Mouse (Mus musculus) testis, adult 2 months (tissue): ENCODE data around the gene Antxr2. TPM values are rescaled to one million over a fixed set of nuclear protein-coding genes. Genes with fewer than 3 reads are reported as not detected.
A peak's percentile ranks its signal among the peaks of the same experiment; 100 is the strongest.

Experiments used
- H3K27ac ChIP-seq: fragments of 200-500 bp; 2 replicates; pipeline ENCODE4 v1.5.1; 2012; ENCODE audit warnings: low read depth, low read length; ENCODE audit not compliant: control insufficient read depth, insufficient read depth
- H3K27me3 ChIP-seq: fragments of 200-500 bp; 2 replicates; pipeline ENCODE4 v1.6.1; 2012; ENCODE audit warnings: mild to moderate bottlenecking, low read length, moderate library complexity; ENCODE audit not compliant: control insufficient read depth, insufficient read depth
- H3K36me3 ChIP-seq: fragments of 200-500 bp; 2 replicates; pipeline ENCODE4 v1.6.1; 2012; ENCODE audit warnings: mild to moderate bottlenecking, low read length; ENCODE audit not compliant: control insufficient read depth, insufficient read depth
- H3K4me1 ChIP-seq: fragments of 200-500 bp; 2 replicates; pipeline ENCODE4 v1.6.1; 2012; ENCODE audit warnings: low read length; ENCODE audit not compliant: control insufficient read depth, insufficient read depth
- H3K4me3 ChIP-seq: fragments of 200-500 bp; 2 replicates; pipeline ENCODE4 v1.5.1; 2012; ENCODE audit warnings: low read depth, mild to moderate bottlenecking, low read length, moderate library complexity, mixed read lengths; ENCODE audit not compliant: control insufficient read depth
- CTCF ChIP-seq: fragments of 200-500 bp; IDR thresholded peaks from 2 replicates; pipeline ENCODE4 v1.5.1; 2012; ENCODE audit warnings: low read depth, mild to moderate bottlenecking, inconsistent platforms, low read length, moderate library complexity; ENCODE audit not compliant: control insufficient read depth, insufficient read depth, insufficient replicate concordance
- POLR2A ChIP-seq: fragments of 200-500 bp; IDR thresholded peaks from 2 replicates; pipeline ENCODE4 v1.6.1; 2012; ENCODE audit warnings: low read depth, mild to moderate bottlenecking, inconsistent platforms, low read length, moderate library complexity; ENCODE audit not compliant: control insufficient read depth
- polyA plus RNA-seq: library from polyadenylated mRNA; depleted of rRNA; stranded (reverse); fragments of >200 nt; gene quantifications from 2 replicates; pipeline ENCODE4 v1.2.3, GENCODE M21; 2012

Gene Antxr2
- polyA plus RNA-seq, 1 experiment: 2.7 TPM

GRCm38 (mm10) chr5:97986656-97987294, 44.1 kb downstream of the Antxr2 start:
- Histone ChIP-seq H3K36me3 (no peaks in the 10 kb centered on the region), H3K4me3 (no peak overlapping the region), H3K27ac (no peak overlapping the region), H3K4me1 (no peaks in the 10 kb centered on the region), H3K27me3 (no peaks in the 10 kb centered on the region)
- TF ChIP-seq CTCF: no peak
- TF ChIP-seq POLR2A: no peak

- Histone ChIP-seq H3K4me3 (no peak overlapping the region), H3K36me3 (no peaks in the 10 kb centered on the region), H3K27me3 (no peaks in the 10 kb centered on the region), H3K27ac (no peak overlapping the region), H3K4me1 (no peaks in the 10 kb centered on the region)
- TF ChIP-seq POLR2A (no peak), CTCF (no peak)
These were observed 47.5 kb downstream of the Antxr2 start for GRCm38 (mm10) chr5:97983375-97983774.

- TF ChIP-seq CTCF: no peak
- TF ChIP-seq POLR2A: no peak
- no peaks in the 10 kb centered on the region for H3K27me3 ChIP-seq
- no peak overlapping the region for H3K27ac ChIP-seq
- H3K36me3 ChIP-seq: no peaks in the 10 kb centered on the region
- no peak overlapping the region for H3K4me3 ChIP-seq
- no peaks in the 10 kb centered on the region for H3K4me1 ChIP-seq
These were observed 50.4 kb downstream of the Antxr2 start for GRCm38 (mm10) chr5:97980472-97980871.

- no peak overlapping the region for H3K4me3 ChIP-seq
- H3K27ac ChIP-seq: no peak overlapping the region
- TF ChIP-seq CTCF (no peak), POLR2A (no peak)
- H3K36me3 ChIP-seq: no peaks in the 10 kb centered on the region
- H3K27me3 ChIP-seq: no peaks in the 10 kb centered on the region
- H3K4me1 ChIP-seq: no peaks in the 10 kb centered on the region
These were observed 57.5 kb downstream of the Antxr2 start for GRCm38 (mm10) chr5:97973293-97973692.

- H3K27ac ChIP-seq: no peak overlapping the region
- no peak overlapping the region for H3K4me3 ChIP-seq
- no peaks in the 10 kb centered on the region for H3K36me3 ChIP-seq
- no peaks in the 10 kb centered on the region for H3K27me3 ChIP-seq
- no peaks in the 10 kb centered on the region for H3K4me1 ChIP-seq
- no peak for TF ChIP-seq CTCF
- no peak for TF ChIP-seq POLR2A
These were observed 58.8 kb downstream of the Antxr2 start for GRCm38 (mm10) chr5:97972029-97972428.

GRCm38 (mm10) chr5:97971236-97971635, 59.6 kb downstream of the Antxr2 start:
- H3K27me3 ChIP-seq: no peaks in the 10 kb centered on the region

GRCm38 (mm10) chr5:97967044-97967443, 63.8 kb downstream of the Antxr2 start:
- H3K4me3 ChIP-seq: no peak overlapping the region
- no peak for TF ChIP-seq CTCF
- no peaks in the 10 kb centered on the region for H3K4me1 ChIP-seq
- H3K36me3 ChIP-seq: no peaks in the 10 kb centered on the region
- H3K27me3 ChIP-seq: no peaks in the 10 kb centered on the region
- H3K27ac ChIP-seq: no peak overlapping the region

More at GRCm38 (mm10) chr5:97971236-97971635, 59.6 kb downstream of the Antxr2 start:
- Histone ChIP-seq H3K4me3 (peak overlapping the region; percentile 51; the same call in 1 of the 2 replicates), H3K4me1 (no peaks in the 10 kb centered on the region), H3K36me3 (no peaks in the 10 kb centered on the region), H3K27ac (no peak overlapping the region)
- no peak for TF ChIP-seq POLR2A
- TF ChIP-seq CTCF: no peak

- H3K4me1 ChIP-seq: no peaks in the 10 kb centered on the region
- no peak overlapping the region for H3K27ac ChIP-seq
- no peaks in the 10 kb centered on the region for H3K36me3 ChIP-seq
- H3K27me3 ChIP-seq: no peaks in the 10 kb centered on the region
- TF ChIP-seq POLR2A (no peak), CTCF (no peak)
- no peak overlapping the region for H3K4me3 ChIP-seq
These were observed 64.7 kb downstream of the Antxr2 start for GRCm38 (mm10) chr5:97966101-97966500.
